Mouse (Mus musculus): ENCODE results near the gene Ntan1. TPM values are rescaled to one million over a fixed set of nuclear protein-coding genes. Genes with fewer than 3 reads are reported as not detected.

Gene Ntan1
- total RNA-seq, 1 experiment from 2014 or later: 57.8 TPM

Other genes with a start within 250 kb of the Ntan1 start
- gene Parn, start 150.7 kb upstream of the Ntan1 start, total RNA-seq (2017): 23.6 to 34.3 TPM (median 27.9 TPM) in 3 replicates
- gene Bfar, start 147.0 kb upstream of the Ntan1 start, total RNA-seq (2017): 47.9 to 94.7 TPM (median 60.3 TPM) in 3 replicates
- 25.9 to 65.8 TPM (median 30.8 TPM) in 3 replicates for gene 3110001I22Rik, start 146.9 kb upstream of the Ntan1 start, total RNA-seq (2017)
- not detected in 3 replicates for gene Pla2g10, start 87.9 kb upstream of the Ntan1 start, total RNA-seq (2017)
- 21.2 to 28.4 TPM (median 21.4 TPM) in 3 replicates for gene Rrn3, start 38.1 kb upstream of the Ntan1 start, total RNA-seq (2017)
- gene Pdxdc1, start 84.3 kb downstream of the Ntan1 start, total RNA-seq (2017): 86.4 to 117 TPM (median 103 TPM) in 3 replicates
- gene Mpv17l, start 84.3 kb downstream of the Ntan1 start, total RNA-seq (2017): 0.29 to 0.64 TPM (median 0.39 TPM) in 3 replicates
- gene 2900011O08Rik, start 167.8 kb downstream of the Ntan1 start, total RNA-seq (2017): not detected in 3 replicates
- gene Ifitm7, start 168.0 kb downstream of the Ntan1 start, total RNA-seq (2017): not detected in 3 replicates